Mouse (Mus musculus) forebrain, embryonic 12.5 days (tissue): ENCODE measurements around the gene Cecr2. TPM values are rescaled to one million over a fixed set of nuclear protein-coding genes. Genes with fewer than 3 reads are reported as not detected.
A peak's percentile ranks its signal among the peaks of the same experiment; 100 is the strongest.

ENCODE experiments used
- ATAC-seq: fragments of 200-750 bp; cut with Nextera tagmentation; 2 replicates; pipeline ENCODE4 v1.8.0; 2017; ENCODE audit warnings: moderate TSS enrichment; ENCODE audit not compliant: low FRiP score
- H3K27ac ChIP-seq: fragments of 300-500 bp; sonication (generic); 2 replicates; pipeline ENCODE4 v1.5.1; 2016; ENCODE audit warnings: mild to moderate bottlenecking
- H3K27me3 ChIP-seq: fragments of 300-500 bp; sonication (generic); 2 replicates; pipeline ENCODE4 v1.6.1; 2016; ENCODE audit warnings: mild to moderate bottlenecking
- H3K36me3 ChIP-seq: fragments of 300-500 bp; sonication (generic); replicated peaks from 2 replicates; pipeline ENCODE4 v1.6.1; 2016; ENCODE audit warnings: mild to moderate bottlenecking
- H3K4me1 ChIP-seq: fragments of 300-500 bp; sonication (generic); 2 replicates; pipeline ENCODE4 v1.6.1; 2016
- H3K4me2 ChIP-seq: fragments of 300-500 bp; sonication (generic); 2 replicates; pipeline ENCODE4 v1.6.1; 2016; ENCODE audit warnings: mild to moderate bottlenecking, moderate library complexity
- H3K4me3 ChIP-seq: fragments of 300-500 bp; sonication (generic); replicated peaks from 2 replicates; pipeline ENCODE4 v1.5.1; 2016; ENCODE audit warnings: mild to moderate bottlenecking
- H3K9ac ChIP-seq: fragments of 300-500 bp; sonication (generic); 2 replicates; pipeline ENCODE4 v1.6.1; 2016; ENCODE audit warnings: mild to moderate bottlenecking
- H3K9me3 ChIP-seq: fragments of 300-500 bp; sonication (generic); 2 replicates; pipeline ENCODE4 v1.6.1; 2016
- WGBS: fragments of 180-500 bp; shearing (Covaris S2); methylation state at CpG from one replicate; pipeline ENCODE4 v1.1.7; 2016; 5-methylcytosine and 5-hydroxymethylcytosine counted together
- polyA plus RNA-seq: library from polyadenylated mRNA; unstranded; fragments of >200 nt; fragmentation: Nextera tagmentation; extraction: Ambion mirVana; gene quantifications from 2 replicates; pipeline ENCODE4 v1.2.1, GENCODE M21; 2016

Cecr2 gene
- polyA plus RNA-seq, 1 experiment from 2014 or later = 13.6 TPM

DNA sequence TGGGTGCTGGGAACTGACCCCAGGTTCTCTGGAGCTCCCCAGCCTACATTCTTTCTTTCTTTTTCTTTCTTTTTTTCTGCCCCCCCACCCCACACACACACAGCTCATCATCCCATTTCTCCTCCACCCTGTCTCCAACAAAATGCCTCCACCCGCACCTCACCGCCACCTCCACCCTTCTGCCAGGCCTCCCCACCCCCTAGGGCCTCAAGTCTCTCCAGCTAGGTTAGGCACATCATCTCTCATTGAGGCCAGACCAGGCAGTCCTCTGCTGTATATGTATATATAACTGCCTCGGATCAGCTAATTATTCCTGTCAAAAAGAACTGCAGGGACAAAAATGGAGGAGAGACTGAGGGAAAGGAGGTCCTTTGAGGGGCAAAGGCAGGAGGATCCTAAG is 69.8 kb downstream of the Cecr2 start:
- WGBS = 88% methylated on average over 3 of the region's 3 CpGs
- no peak overlapping the region for H3K27ac ChIP-seq
- ATAC-seq = no peak
- no peak overlapping the region for H3K4me3 ChIP-seq
- no peaks in the 10 kb centered on the region for H3K27me3 ChIP-seq
- H3K36me3 ChIP-seq = peaks cover 17% of the 10 kb centered on the region
- H3K9ac ChIP-seq = no peak overlapping the region
- H3K4me1 ChIP-seq = no peaks in the 10 kb centered on the region
- H3K9me3 ChIP-seq = no peaks in the 10 kb centered on the region
- H3K4me2 ChIP-seq = no peak overlapping the region

GRCm38 (mm10) chr6:120736566-120736965 is 70.4 kb downstream of the Cecr2 start:
- Histone ChIP-seq H3K4me2 (no peak overlapping the region), H3K27ac (no peak overlapping the region), H3K27me3 (no peaks in the 10 kb centered on the region), H3K4me1 (no peaks in the 10 kb centered on the region), H3K4me3 (no peak overlapping the region), H3K9ac (no peak overlapping the region), H3K9me3 (no peaks in the 10 kb centered on the region), H3K36me3 (peaks cover 17% of the 10 kb centered on the region)
- ATAC-seq = 0 out of 2 replicates have a peak, but pooled peaks have one; percentile 57
- WGBS = 85% methylated on average over 3 of the region's 3 CpGs

- Histone ChIP-seq H3K27ac (no peak overlapping the region), H3K4me2 (no peak overlapping the region), H3K4me1 (no peaks in the 10 kb centered on the region), H3K9ac (no peak overlapping the region), H3K9me3 (no peaks in the 10 kb centered on the region), H3K27me3 (no peaks in the 10 kb centered on the region), H3K4me3 (no peak overlapping the region), H3K36me3 (peaks cover 8% of the 10 kb centered on the region; the same call in 1 of the 2 replicates)
- no peak for ATAC-seq
- 97% methylated on average over 2 of the region's 2 CpGs for WGBS
These were observed 77.0 kb downstream of the Cecr2 start for GRCm38 (mm10) chr6:120743130-120743529.

DNA sequence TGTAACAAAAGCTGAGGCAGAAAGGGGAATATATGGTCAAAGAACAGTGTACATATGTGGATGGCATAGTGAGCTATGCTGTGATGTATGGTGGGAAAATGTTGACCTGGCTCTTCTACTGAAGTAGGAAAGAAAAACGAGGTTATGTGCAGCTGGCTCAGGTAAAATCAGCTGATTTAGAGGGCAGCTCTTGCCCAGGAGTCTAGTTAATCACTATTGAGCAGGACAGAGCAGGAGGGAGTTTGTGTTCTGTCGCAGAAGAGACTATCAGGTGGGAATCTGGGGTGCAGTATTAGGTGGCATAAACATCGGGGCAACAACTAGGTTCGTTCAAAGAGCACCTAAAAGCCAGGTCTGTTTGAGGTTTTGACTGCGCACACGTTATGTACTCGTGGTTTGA is 78.1 kb downstream of the Cecr2 start:
- Histone ChIP-seq H3K4me1 (no peaks in the 10 kb centered on the region), H3K27ac (no peak overlapping the region), H3K4me2 (no peak overlapping the region), H3K4me3 (no peak overlapping the region), H3K9ac (no peak overlapping the region), H3K27me3 (no peaks in the 10 kb centered on the region), H3K36me3 (no peaks in the 10 kb centered on the region), H3K9me3 (no peaks in the 10 kb centered on the region)
- ATAC-seq = no peak
- 92% methylated on average over 7 of the region's 7 CpGs for WGBS

DNA sequence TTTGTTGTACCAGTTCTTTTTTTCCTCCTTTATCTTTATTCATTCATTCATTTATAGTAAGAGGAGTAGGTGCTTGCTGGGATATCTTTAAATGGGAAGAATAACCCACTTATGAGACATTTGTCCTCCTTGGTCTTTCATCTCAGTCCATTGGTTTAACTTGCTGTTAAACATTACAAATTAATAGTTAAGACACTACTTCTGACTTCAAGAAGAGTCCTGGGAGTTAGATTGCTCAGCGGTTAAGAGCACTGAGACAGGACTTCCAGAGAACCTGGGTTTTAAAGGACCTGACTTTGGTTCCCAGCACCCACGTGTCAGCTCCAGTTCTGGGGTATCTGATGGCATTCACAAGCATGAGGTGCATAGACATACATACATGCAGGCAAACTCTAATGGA is 80.2 kb downstream of the Cecr2 start:
- H3K4me1 ChIP-seq = no peaks in the 10 kb centered on the region
- no peak overlapping the region for H3K9ac ChIP-seq
- no peak overlapping the region for H3K4me3 ChIP-seq
- H3K36me3 ChIP-seq = peaks cover 10% of the 10 kb centered on the region
- no peaks in the 10 kb centered on the region for H3K27me3 ChIP-seq
- H3K27ac ChIP-seq = no peak overlapping the region
- no peak for ATAC-seq
- no peaks in the 10 kb centered on the region for H3K9me3 ChIP-seq
- WGBS = 94% methylated on average over 2 of the region's 2 CpGs
- H3K4me2 ChIP-seq = no peak overlapping the region

- H3K27me3 ChIP-seq = no peaks in the 10 kb centered on the region
- 85% methylated on average over 2 of the region's 2 CpGs for WGBS
- H3K9ac ChIP-seq = no peak overlapping the region
- peaks cover 62% of the 10 kb centered on the region for H3K36me3 ChIP-seq
- no peak overlapping the region for H3K4me3 ChIP-seq
- H3K27ac ChIP-seq = no peak overlapping the region
- no peaks in the 10 kb centered on the region for H3K9me3 ChIP-seq
- no peak for ATAC-seq
- no peak overlapping the region for H3K4me2 ChIP-seq
- H3K4me1 ChIP-seq = no peaks in the 10 kb centered on the region
These were observed 95.0 kb downstream of the Cecr2 start for GRCm38 (mm10) chr6:120761151-120761550.

GRCm38 (mm10) chr6:120769972-120770371 is 103.8 kb downstream of the Cecr2 start:
- Histone ChIP-seq H3K36me3 (peaks cover 22% of the 10 kb centered on the region), H3K4me1 (peaks cover 24% of the 10 kb centered on the region), H3K27me3 (no peaks in the 10 kb centered on the region), H3K9ac (no peak overlapping the region), H3K27ac (no peak overlapping the region), H3K4me2 (no peak overlapping the region), H3K9me3 (no peaks in the 10 kb centered on the region), H3K4me3 (no peak overlapping the region)
- ATAC-seq = no peak
- 87% methylated on average over 1 of the region's 1 CpGs for WGBS

GRCm38 (mm10) chr6:120771366-120771765 is 105.2 kb downstream of the Cecr2 start:
- H3K4me1 ChIP-seq = peaks cover 24% of the 10 kb centered on the region
- H3K4me2 ChIP-seq = no peak overlapping the region
- H3K4me3 ChIP-seq = no peak overlapping the region
- ATAC-seq = no peak
- no peaks in the 10 kb centered on the region for H3K9me3 ChIP-seq
- H3K9ac ChIP-seq = no peak overlapping the region
- 81% methylated on average over 1 of the region's 1 CpGs for whole genome bisulfite sequencing
- no peak overlapping the region for H3K27ac ChIP-seq
- H3K36me3 ChIP-seq = peaks cover 12% of the 10 kb centered on the region
- no peaks in the 10 kb centered on the region for H3K27me3 ChIP-seq

GRCm38 (mm10) chr6:120772025-120772424 is 105.9 kb downstream of the Cecr2 start:
- no peak for ATAC-seq
- no peaks in the 10 kb centered on the region for H3K9me3 ChIP-seq
- peaks cover 7% of the 10 kb centered on the region for H3K36me3 ChIP-seq
- H3K4me3 ChIP-seq = no peak overlapping the region
- no peak overlapping the region for H3K4me2 ChIP-seq
- H3K4me1 ChIP-seq = peaks cover 24% of the 10 kb centered on the region
- H3K27me3 ChIP-seq = no peaks in the 10 kb centered on the region
- no peak overlapping the region for H3K9ac ChIP-seq
- H3K27ac ChIP-seq = 0 out of 2 replicates have a peak overlapping the region, but pooled peaks have one; percentile 85

- ATAC-seq = peak; percentile 68
- no peaks in the 10 kb centered on the region for H3K27me3 ChIP-seq
- H3K27ac ChIP-seq = peak within 1 kb of the TSS; percentile 85
- peaks cover 24% of the 10 kb centered on the region for H3K4me1 ChIP-seq
- no peak within 1 kb of the TSS for H3K4me3 ChIP-seq
- no peak within 1 kb of the TSS for H3K4me2 ChIP-seq
- peak within 1 kb of the TSS; percentile 29; the same call in 1 of the 2 replicates for H3K9ac ChIP-seq
- H3K9me3 ChIP-seq = no peaks in the 10 kb centered on the region
- H3K36me3 ChIP-seq = peaks cover 6% of the 10 kb centered on the region; the same call in 1 of the 2 replicates
- WGBS = 10% methylated on average over 5 of the region's 5 CpGs
These were observed 107.0 kb downstream of the Cecr2 start, which contains the start of gene Slc25a18 for GRCm38 (mm10) chr6:120773149-120773628. TSS of gene Slc25a18 (plus strand) at chr6:120773578.

DNA sequence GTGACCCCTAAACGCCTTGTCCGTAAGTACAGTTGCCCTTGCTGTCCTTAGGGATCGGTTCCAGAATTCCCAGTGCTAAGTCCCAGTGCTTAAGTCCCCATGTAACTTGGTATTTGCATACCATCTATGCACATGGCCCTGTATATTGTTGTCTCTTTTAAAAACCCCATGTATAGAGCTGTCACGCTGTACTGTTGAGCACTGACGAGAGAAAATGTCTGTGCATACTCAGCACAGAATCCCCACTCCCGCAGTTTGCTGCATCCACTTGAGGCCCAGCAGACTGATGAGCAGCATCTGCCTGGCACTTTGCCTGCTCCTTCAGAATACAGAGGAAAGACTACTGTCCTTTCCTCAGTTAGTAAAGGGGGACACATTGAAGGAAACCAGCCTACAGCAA is 107.6 kb downstream of the Cecr2 start:
- peak; percentile 37; the same call in 1 of the 2 replicates for ATAC-seq
- 57% methylated on average over 6 of the region's 6 CpGs for WGBS
- Histone ChIP-seq H3K27me3 (no peaks in the 10 kb centered on the region), H3K4me2 (no peak overlapping the region), H3K4me1 (peaks cover 24% of the 10 kb centered on the region), H3K9me3 (no peaks in the 10 kb centered on the region), H3K36me3 (peaks cover 6% of the 10 kb centered on the region; the same call in 1 of the 2 replicates), H3K4me3 (no peak overlapping the region), H3K9ac (no peak overlapping the region), H3K27ac (peak overlapping the region; percentile 85)

DNA sequence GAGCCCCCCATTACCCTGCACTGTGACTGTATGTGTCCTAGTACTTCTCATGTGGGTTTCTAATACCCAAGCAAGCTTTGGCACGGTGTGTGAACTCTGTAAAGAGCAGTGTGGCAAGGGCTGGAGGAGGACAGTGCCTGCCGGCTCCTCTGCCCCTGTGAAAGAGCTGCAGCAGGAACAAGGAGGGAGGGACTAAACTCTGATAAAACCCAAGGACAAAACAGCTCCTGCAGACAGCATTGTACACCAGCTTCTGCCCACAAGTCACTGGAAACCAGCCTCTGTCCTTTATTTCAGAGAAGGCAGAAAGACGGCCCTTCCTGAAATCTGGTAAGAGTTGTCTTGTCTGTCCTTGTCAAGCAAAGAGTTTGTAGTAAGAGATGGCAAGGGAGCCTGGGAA is 110.1 kb downstream of the Cecr2 start:
- 91% methylated on average over 3 of the region's 3 CpGs for WGBS
- H3K27me3 ChIP-seq = no peaks in the 10 kb centered on the region

GRCm38 (mm10) chr6:120777533-120777932 is 111.4 kb downstream of the Cecr2 start:
- no peak overlapping the region for H3K9ac ChIP-seq
- no peak overlapping the region for H3K27ac ChIP-seq
- WGBS = 87% methylated on average over 9 of the region's 9 CpGs
- H3K9me3 ChIP-seq = no peaks in the 10 kb centered on the region
- H3K27me3 ChIP-seq = no peaks in the 10 kb centered on the region
- H3K36me3 ChIP-seq = no peaks in the 10 kb centered on the region
- no peak overlapping the region for H3K4me2 ChIP-seq
- no peak for ATAC-seq
- peaks cover 23% of the 10 kb centered on the region for H3K4me1 ChIP-seq
- H3K4me3 ChIP-seq = no peak overlapping the region

More for the DNA sequence above, 110.1 kb downstream of the Cecr2 start:
- no peak overlapping the region for H3K27ac ChIP-seq
- H3K4me3 ChIP-seq = no peak overlapping the region
- no peaks in the 10 kb centered on the region for H3K9me3 ChIP-seq
- no peak overlapping the region for H3K4me2 ChIP-seq
- H3K4me1 ChIP-seq = peaks cover 24% of the 10 kb centered on the region
- no peak for ATAC-seq
- H3K36me3 ChIP-seq = 0 out of 2 replicates have a peak, but pooled peaks cover 1% of the 10 kb centered on the region
- H3K9ac ChIP-seq = no peak overlapping the region
